Mouse (Mus musculus) midbrain, embryonic 15.5 days (tissue): ENCODE data around the gene Kcnk5. TPM values are rescaled to one million over a fixed set of nuclear protein-coding genes. Genes with fewer than 3 reads are reported as not detected.

ENCODE experiments used
- ATAC-seq: fragments of 200-750 bp; cut with Nextera tagmentation; replicated peaks from 2 replicates; pipeline ENCODE4 v1.8.0; 2017; ENCODE audit warnings: moderate TSS enrichment
- H3K27ac ChIP-seq: fragments of 300-500 bp; sonication (generic); 2 replicates; pipeline ENCODE4 v1.5.1; 2015; ENCODE audit warnings: mild to moderate bottlenecking, inconsistent platforms
- H3K27me3 ChIP-seq: fragments of 300-500 bp; sonication (generic); replicated peaks from 2 replicates; pipeline ENCODE4 v1.6.1; 2015; ENCODE audit warnings: inconsistent platforms
- H3K36me3 ChIP-seq: fragments of 300-500 bp; sonication (generic); replicated peaks from 2 replicates; pipeline ENCODE4 v1.6.1; 2015; ENCODE audit warnings: inconsistent platforms
- H3K4me1 ChIP-seq: fragments of 300-500 bp; sonication (generic); 2 replicates; pipeline ENCODE4 v1.6.1; 2015; ENCODE audit warnings: inconsistent platforms
- H3K4me2 ChIP-seq: fragments of 300-500 bp; sonication (generic); 2 replicates; pipeline ENCODE4 v1.6.1; 2015; ENCODE audit warnings: inconsistent platforms, mild to moderate bottlenecking, moderate library complexity
- H3K4me3 ChIP-seq: fragments of 300-500 bp; sonication (generic); 2 replicates; pipeline ENCODE4 v1.5.1; 2015; ENCODE audit warnings: mild to moderate bottlenecking, inconsistent platforms
- H3K9ac ChIP-seq: fragments of 300-500 bp; sonication (generic); 2 replicates; pipeline ENCODE4 v1.6.1; 2015; ENCODE audit warnings: mild to moderate bottlenecking, inconsistent platforms
- H3K9me3 ChIP-seq: fragments of 300-500 bp; sonication (generic); 2 replicates; pipeline ENCODE4 v1.6.1; 2016; ENCODE audit warnings: inconsistent platforms
- WGBS: fragments of 180-500 bp; shearing (Covaris S2); methylation state at CpG from one replicate; pipeline ENCODE4 v1.1.7; 2015; ENCODE audit warnings: mixed read lengths; 5-methylcytosine and 5-hydroxymethylcytosine counted together
- polyA plus RNA-seq: library from polyadenylated mRNA; unstranded; fragments of >200 nt; fragmentation: Nextera tagmentation; extraction: Ambion mirVana; gene quantifications from 2 replicates; pipeline ENCODE4 v1.2.1, GENCODE M21; 2015

Gene Kcnk5
- polyA plus RNA-seq, 1 experiment from 2014 or later, result 1.1 TPM

- H3K4me1 ChIP-seq, result no peaks in the 10 kb centered on the region; the same call in 1 of the 2 replicates
- H3K27ac ChIP-seq, result no peak overlapping the region
- no peak overlapping the region for H3K4me2 ChIP-seq
- H3K36me3 ChIP-seq, result no peaks in the 10 kb centered on the region
- no peak for ATAC-seq
- 94% methylated on average over 7 of the region's 7 CpGs for WGBS
- no peak overlapping the region for H3K4me3 ChIP-seq
- no peaks in the 10 kb centered on the region for H3K27me3 ChIP-seq
- no peaks in the 10 kb centered on the region for H3K9me3 ChIP-seq
- no peak overlapping the region for H3K9ac ChIP-seq
Measured at GRCm38 (mm10) chr14:20175114-20175513, 6.5 kb downstream of the Kcnk5 start.

GRCm38 (mm10) chr14:20174696-20175095 is 6.9 kb downstream of the Kcnk5 start:
- Histone ChIP-seq H3K4me1 (no peaks in the 10 kb centered on the region; the same call in 1 of the 2 replicates), H3K27ac (no peak overlapping the region), H3K36me3 (no peaks in the 10 kb centered on the region), H3K27me3 (no peaks in the 10 kb centered on the region), H3K4me2 (no peak overlapping the region), H3K4me3 (no peak overlapping the region), H3K9ac (no peak overlapping the region), H3K9me3 (no peaks in the 10 kb centered on the region)
- 90% methylated on average over 6 of the region's 6 CpGs for WGBS
- ATAC-seq, result no peak

GRCm38 (mm10) chr14:20173873-20174490 is 7.6 kb downstream of the Kcnk5 start:
- H3K27me3 ChIP-seq, result no peaks in the 10 kb centered on the region
- no peak overlapping the region for H3K27ac ChIP-seq
- no peak overlapping the region for H3K4me2 ChIP-seq
- no peak for ATAC-seq
- no peak overlapping the region for H3K9ac ChIP-seq
- no peaks in the 10 kb centered on the region for H3K36me3 ChIP-seq
- H3K9me3 ChIP-seq, result no peaks in the 10 kb centered on the region
- H3K4me3 ChIP-seq, result no peak overlapping the region
- H3K4me1 ChIP-seq, result no peaks in the 10 kb centered on the region; the same call in 1 of the 2 replicates
- WGBS, result 94% methylated on average over 14 of the region's 14 CpGs

GRCm38 (mm10) chr14:20172924-20173323 is 8.7 kb downstream of the Kcnk5 start:
- H3K4me1 ChIP-seq, result no peaks in the 10 kb centered on the region; the same call in 1 of the 2 replicates
- H3K27ac ChIP-seq, result no peak overlapping the region
- no peak for ATAC-seq
- H3K9me3 ChIP-seq, result no peaks in the 10 kb centered on the region
- H3K36me3 ChIP-seq, result no peaks in the 10 kb centered on the region
- H3K27me3 ChIP-seq, result no peaks in the 10 kb centered on the region
- H3K4me3 ChIP-seq, result no peak overlapping the region
- no peak overlapping the region for H3K9ac ChIP-seq
- 88% methylated on average over 4 of the region's 4 CpGs for WGBS
- H3K4me2 ChIP-seq, result no peak overlapping the region

GRCm38 (mm10) chr14:20172509-20172908 is 9.1 kb downstream of the Kcnk5 start:
- 88% methylated on average over 5 of the region's 5 CpGs for WGBS
- H3K27me3 ChIP-seq, result no peaks in the 10 kb centered on the region
- no peaks in the 10 kb centered on the region; the same call in 1 of the 2 replicates for H3K4me1 ChIP-seq
- ATAC-seq, result no peak
- H3K9ac ChIP-seq, result no peak overlapping the region
- H3K27ac ChIP-seq, result no peak overlapping the region
- H3K4me2 ChIP-seq, result no peak overlapping the region
- H3K4me3 ChIP-seq, result no peak overlapping the region
- H3K36me3 ChIP-seq, result no peaks in the 10 kb centered on the region
- no peaks in the 10 kb centered on the region for H3K9me3 ChIP-seq

- H3K4me1 ChIP-seq, result no peaks in the 10 kb centered on the region; the same call in 1 of the 2 replicates
- peak; percentile 58; the same call in 1 of the 2 replicates for ATAC-seq
- WGBS, result 66% methylated on average over 3 of the region's 3 CpGs
Measured at GRCm38 (mm10) chr14:20171840-20172239, 9.8 kb downstream of the Kcnk5 start.

GRCm38 (mm10) chr14:20169251-20169650 is 12.4 kb downstream of the Kcnk5 start:
- Histone ChIP-seq H3K9me3 (no peaks in the 10 kb centered on the region), H3K9ac (no peak overlapping the region), H3K4me3 (no peak overlapping the region), H3K27ac (no peak overlapping the region), H3K36me3 (no peaks in the 10 kb centered on the region), H3K27me3 (no peaks in the 10 kb centered on the region), H3K4me1 (no peaks in the 10 kb centered on the region; the same call in 1 of the 2 replicates), H3K4me2 (no peak overlapping the region)
- WGBS, result 91% methylated on average over 4 of the region's 4 CpGs
- ATAC-seq, result no peak

More at GRCm38 (mm10) chr14:20171840-20172239, 9.8 kb downstream of the Kcnk5 start:
- Histone ChIP-seq H3K27me3 (no peaks in the 10 kb centered on the region), H3K27ac (no peak overlapping the region), H3K9ac (no peak overlapping the region), H3K36me3 (no peaks in the 10 kb centered on the region), H3K4me3 (no peak overlapping the region), H3K4me2 (no peak overlapping the region), H3K9me3 (no peaks in the 10 kb centered on the region)

GRCm38 (mm10) chr14:20168478-20168877 is 13.1 kb downstream of the Kcnk5 start:
- no peak for ATAC-seq

GRCm38 (mm10) chr14:20168054-20168453 is 13.6 kb downstream of the Kcnk5 start:
- 90% methylated on average over 2 of the region's 2 CpGs for WGBS
- no peaks in the 10 kb centered on the region for H3K27me3 ChIP-seq

More at GRCm38 (mm10) chr14:20168478-20168877, 13.1 kb downstream of the Kcnk5 start:
- no peak overlapping the region for H3K4me3 ChIP-seq
- no peak overlapping the region for H3K27ac ChIP-seq
- 91% methylated on average over 1 of the region's 1 CpGs for WGBS
- no peaks in the 10 kb centered on the region; the same call in 1 of the 2 replicates for H3K4me1 ChIP-seq
- H3K9ac ChIP-seq, result no peak overlapping the region
- H3K36me3 ChIP-seq, result no peaks in the 10 kb centered on the region
- H3K4me2 ChIP-seq, result no peak overlapping the region
- no peaks in the 10 kb centered on the region for H3K9me3 ChIP-seq
- H3K27me3 ChIP-seq, result no peaks in the 10 kb centered on the region

GRCm38 (mm10) chr14:20165413-20165812 is 16.2 kb downstream of the Kcnk5 start:
- ATAC-seq, result no peak
- no peaks in the 10 kb centered on the region for H3K27me3 ChIP-seq
- no peak overlapping the region for H3K4me2 ChIP-seq
- no peaks in the 10 kb centered on the region for H3K36me3 ChIP-seq
- no peak overlapping the region for H3K9ac ChIP-seq
- WGBS, result 84% methylated on average over 1 of the region's 1 CpGs
- no peak overlapping the region for H3K4me3 ChIP-seq
- no peaks in the 10 kb centered on the region for H3K9me3 ChIP-seq
- no peak overlapping the region for H3K27ac ChIP-seq
- no peaks in the 10 kb centered on the region for H3K4me1 ChIP-seq

More at GRCm38 (mm10) chr14:20168054-20168453, 13.6 kb downstream of the Kcnk5 start:
- Histone ChIP-seq H3K4me1 (no peaks in the 10 kb centered on the region; the same call in 1 of the 2 replicates), H3K9ac (no peak overlapping the region), H3K36me3 (no peaks in the 10 kb centered on the region), H3K4me3 (no peak overlapping the region), H3K9me3 (no peaks in the 10 kb centered on the region), H3K27ac (no peak overlapping the region), H3K4me2 (no peak overlapping the region)
- ATAC-seq, result no peak

GRCm38 (mm10) chr14:20164438-20164837 is 17.2 kb downstream of the Kcnk5 start:
- no peak overlapping the region for H3K9ac ChIP-seq
- no peaks in the 10 kb centered on the region for H3K27me3 ChIP-seq
- H3K4me2 ChIP-seq, result no peak overlapping the region
- no peaks in the 10 kb centered on the region for H3K9me3 ChIP-seq
- no peak for ATAC-seq
- H3K4me3 ChIP-seq, result no peak overlapping the region
- no peak overlapping the region for H3K27ac ChIP-seq
- H3K36me3 ChIP-seq, result no peaks in the 10 kb centered on the region
- H3K4me1 ChIP-seq, result no peaks in the 10 kb centered on the region
- WGBS, result 92% methylated on average over 7 of the region's 7 CpGs

- Histone ChIP-seq H3K27me3 (no peaks in the 10 kb centered on the region), H3K4me1 (no peaks in the 10 kb centered on the region), H3K9ac (no peak overlapping the region), H3K9me3 (no peaks in the 10 kb centered on the region), H3K4me3 (no peak overlapping the region), H3K27ac (no peak overlapping the region), H3K36me3 (no peaks in the 10 kb centered on the region), H3K4me2 (no peak overlapping the region)
- ATAC-seq, result no peak
- WGBS, result 82% methylated on average over 6 of the region's 6 CpGs
Measured at GRCm38 (mm10) chr14:20162686-20163085, 18.9 kb downstream of the Kcnk5 start.
